Mouse (Mus musculus) heart, embryonic 16.5 days (tissue): ENCODE results near the gene Scarf2. TPM values are rescaled to one million over a fixed set of nuclear protein-coding genes. Genes with fewer than 3 reads are reported as not detected.

Source experiments
- ATAC-seq: fragments of 200-750 bp; cut with Nextera tagmentation; replicated peaks from 2 replicates; pipeline ENCODE4 v1.8.0; 2017; ENCODE audit warnings: moderate number of reproducible peaks; ENCODE audit not compliant: insufficient read depth, low FRiP score; ENCODE audit errors: extremely low read depth
- H3K27ac ChIP-seq: fragments of 300-500 bp; sonication (generic); 2 replicates; pipeline ENCODE4 v1.5.1; 2014; ENCODE audit warnings: mild to moderate bottlenecking, low read length, control low read depth, moderate library complexity
- H3K27me3 ChIP-seq: fragments of 300-500 bp; sonication (generic); 2 replicates; pipeline ENCODE4 v1.6.1; 2014; ENCODE audit warnings: low read length, mixed read lengths; ENCODE audit not compliant: control insufficient read depth, insufficient read depth
- H3K36me3 ChIP-seq: fragments of 300-500 bp; sonication (generic); 2 replicates; pipeline ENCODE4 v1.6.1; 2014; ENCODE audit not compliant: control insufficient read depth, insufficient read depth
- H3K4me1 ChIP-seq: fragments of 300-500 bp; sonication (generic); 2 replicates; pipeline ENCODE4 v1.6.1; 2014; ENCODE audit warnings: low read length, mixed read lengths; ENCODE audit not compliant: control insufficient read depth, insufficient read depth
- H3K4me2 ChIP-seq: fragments of 300-500 bp; sonication (generic); 2 replicates; pipeline ENCODE4 v1.6.1; 2014; ENCODE audit warnings: low read depth, mild to moderate bottlenecking, control low read depth, low read length
- H3K4me3 ChIP-seq: fragments of 300-500 bp; sonication (generic); 2 replicates; pipeline ENCODE4 v1.5.1; 2014; ENCODE audit warnings: mild to moderate bottlenecking, control low read depth, low read length
- H3K9ac ChIP-seq: fragments of 300-500 bp; sonication (generic); 2 replicates; pipeline ENCODE4 v1.6.1; 2014; ENCODE audit warnings: low read length, control low read depth
- H3K9me3 ChIP-seq: fragments of 300-500 bp; sonication (generic); replicated peaks from 2 replicates; pipeline ENCODE4 v1.6.1; 2016; ENCODE audit warnings: low read length; ENCODE audit not compliant: control insufficient read depth
- WGBS: fragments of 180-500 bp; shearing (Covaris S2); extraction: QIAGEN DNeasy Blood & Tissue Kit; methylation state at CpG from one replicate; pipeline ENCODE4 v1.1.7; 2014; 5-methylcytosine and 5-hydroxymethylcytosine counted together
- polyA plus RNA-seq: library from polyadenylated mRNA; unstranded; fragments of >200 nt; fragmentation: Nextera tagmentation; extraction: Ambion mirVana; gene quantifications from 2 replicates; pipeline ENCODE4 v1.2.1, GENCODE M21; 2015

The Scarf2 gene
- polyA plus RNA-seq, 1 experiment from 2014 or later, result 4.3 TPM

- WGBS, result 37% methylated on average over 4 of the region's 4 CpGs
- peaks cover 11% of the 10 kb centered on the region for H3K27me3 ChIP-seq
- no peaks in the 10 kb centered on the region for H3K9me3 ChIP-seq
- H3K9ac ChIP-seq, result 0 out of 2 replicates have a peak overlapping the region, but pooled peaks have one; percentile 17
- peaks cover 10% of the 10 kb centered on the region for H3K4me1 ChIP-seq
- no peak overlapping the region for H3K4me3 ChIP-seq
- H3K4me2 ChIP-seq, result no peak overlapping the region
- H3K27ac ChIP-seq, result no peak overlapping the region
- no peaks in the 10 kb centered on the region for H3K36me3 ChIP-seq
- ATAC-seq, result no peak
Observed at GRCm38 (mm10) chr16:17813173-17813572, 16.1 kb downstream of the Scarf2 start.

- Histone ChIP-seq H3K27ac (no peak overlapping the region), H3K4me2 (peak overlapping the region; percentile 83), H3K9ac (peak overlapping the region; percentile 64), H3K9me3 (no peaks in the 10 kb centered on the region), H3K4me1 (peaks cover 10% of the 10 kb centered on the region), H3K27me3 (peaks cover 8% of the 10 kb centered on the region; the same call in 1 of the 2 replicates), H3K4me3 (peak overlapping the region; percentile 57), H3K36me3 (no peaks in the 10 kb centered on the region)
- WGBS, result 4% methylated on average over 63 of the region's 63 CpGs
- peak; percentile 77 for ATAC-seq
Observed at GRCm38 (mm10) chr16:17815411-17816402, 18.6 kb downstream of the Scarf2 start.

- Histone ChIP-seq H3K9me3 (no peaks in the 10 kb centered on the region), H3K4me3 (no peak overlapping the region), H3K4me1 (peaks cover 10% of the 10 kb centered on the region), H3K9ac (no peak overlapping the region), H3K27ac (no peak overlapping the region), H3K27me3 (peaks cover 8% of the 10 kb centered on the region; the same call in 1 of the 2 replicates), H3K4me2 (no peak overlapping the region), H3K36me3 (no peaks in the 10 kb centered on the region)
- no peak for ATAC-seq
- 78% methylated on average over 8 of the region's 8 CpGs for WGBS
Observed at GRCm38 (mm10) chr16:17816528-17816927, 19.4 kb downstream of the Scarf2 start.

GRCm38 (mm10) chr16:17826500-17826899 is 29.4 kb downstream of the Scarf2 start:
- Histone ChIP-seq H3K36me3 (no peaks in the 10 kb centered on the region), H3K9ac (no peak overlapping the region), H3K27ac (no peak overlapping the region), H3K27me3 (peaks cover 23% of the 10 kb centered on the region), H3K4me3 (no peak overlapping the region), H3K9me3 (no peaks in the 10 kb centered on the region), H3K4me1 (no peaks in the 10 kb centered on the region), H3K4me2 (no peak overlapping the region)
- WGBS, result 78% methylated on average over 2 of the region's 2 CpGs
- no peak for ATAC-seq

GRCm38 (mm10) chr16:17828229-17828628 is 31.1 kb downstream of the Scarf2 start:
- H3K27me3 ChIP-seq, result peaks cover 40% of the 10 kb centered on the region
- H3K27ac ChIP-seq, result no peak overlapping the region
- H3K9ac ChIP-seq, result no peak overlapping the region
- H3K4me2 ChIP-seq, result no peak overlapping the region
- H3K36me3 ChIP-seq, result no peaks in the 10 kb centered on the region
- H3K4me1 ChIP-seq, result no peaks in the 10 kb centered on the region
- no peaks in the 10 kb centered on the region for H3K9me3 ChIP-seq
- 74% methylated on average over 2 of the region's 2 CpGs for WGBS
- H3K4me3 ChIP-seq, result no peak overlapping the region
- no peak for ATAC-seq

GRCm38 (mm10) chr16:17828867-17829266 is 31.8 kb downstream of the Scarf2 start:
- no peaks in the 10 kb centered on the region for H3K36me3 ChIP-seq
- no peak overlapping the region for H3K9ac ChIP-seq
- WGBS, result 78% methylated on average over 3 of the region's 3 CpGs
- H3K4me2 ChIP-seq, result no peak overlapping the region
- no peaks in the 10 kb centered on the region for H3K9me3 ChIP-seq
- no peaks in the 10 kb centered on the region for H3K4me1 ChIP-seq
- H3K27me3 ChIP-seq, result peaks cover 47% of the 10 kb centered on the region
- H3K27ac ChIP-seq, result no peak overlapping the region
- ATAC-seq, result no peak
- no peak overlapping the region for H3K4me3 ChIP-seq

- H3K36me3 ChIP-seq, result no peaks in the 10 kb centered on the region
- no peaks in the 10 kb centered on the region for H3K4me1 ChIP-seq
- no peak overlapping the region for H3K4me3 ChIP-seq
- no peaks in the 10 kb centered on the region for H3K9me3 ChIP-seq
- ATAC-seq, result no peak
- H3K27ac ChIP-seq, result no peak overlapping the region
- 78% methylated on average over 10 of the region's 10 CpGs for WGBS
- peaks cover 62% of the 10 kb centered on the region for H3K27me3 ChIP-seq
- H3K4me2 ChIP-seq, result no peak overlapping the region
- no peak overlapping the region for H3K9ac ChIP-seq
Observed at GRCm38 (mm10) chr16:17830385-17831178, 33.5 kb downstream of the Scarf2 start.

- H3K9ac ChIP-seq, result no peak overlapping the region
- WGBS, result 19% methylated on average over 11 of the region's 11 CpGs
- H3K4me1 ChIP-seq, result no peaks in the 10 kb centered on the region
- H3K4me2 ChIP-seq, result no peak overlapping the region
- no peak overlapping the region for H3K27ac ChIP-seq
- no peak for ATAC-seq
- no peaks in the 10 kb centered on the region for H3K9me3 ChIP-seq
- H3K27me3 ChIP-seq, result peaks cover 71% of the 10 kb centered on the region
- no peaks in the 10 kb centered on the region for H3K36me3 ChIP-seq
- no peak overlapping the region for H3K4me3 ChIP-seq
Observed at GRCm38 (mm10) chr16:17831781-17832180, 34.7 kb downstream of the Scarf2 start.
